Mouse (Mus musculus) lung, embryonic 16.5 days (tissue): ENCODE results near the gene Pik3r2. TPM values are rescaled to one million over a fixed set of nuclear protein-coding genes. Genes with fewer than 3 reads are reported as not detected.

Experiments
- ATAC-seq: fragments of 200-750 bp; cut with Nextera tagmentation; 2 replicates; pipeline ENCODE4 v1.8.0; 2017; ENCODE audit warnings: low read depth, mild to moderate bottlenecking, moderate library complexity
- H3K27ac ChIP-seq: fragments of 300-500 bp; sonication (generic); 2 replicates; pipeline ENCODE4 v1.5.1; 2014; ENCODE audit warnings: mild to moderate bottlenecking, control low read depth, low read length
- H3K27me3 ChIP-seq: fragments of 300-500 bp; sonication (generic); 2 replicates; pipeline ENCODE4 v1.6.1; 2014; ENCODE audit warnings: low read depth, low read length, mixed read lengths; ENCODE audit not compliant: control insufficient read depth, insufficient read depth
- H3K36me3 ChIP-seq: fragments of 300-500 bp; sonication (generic); 2 replicates; pipeline ENCODE4 v1.6.1; 2014; ENCODE audit warnings: low read length; ENCODE audit not compliant: control insufficient read depth, insufficient read depth
- H3K4me1 ChIP-seq: fragments of 300-500 bp; sonication (generic); replicated peaks from 2 replicates; pipeline ENCODE4 v1.6.1; 2014; ENCODE audit warnings: low read length, mixed read lengths; ENCODE audit not compliant: control insufficient read depth, insufficient read depth
- H3K4me2 ChIP-seq: fragments of 300-500 bp; sonication (generic); 2 replicates; pipeline ENCODE4 v1.6.1; 2014; ENCODE audit warnings: low read depth, low read length, control low read depth
- H3K4me3 ChIP-seq: fragments of 300-500 bp; sonication (generic); 2 replicates; pipeline ENCODE4 v1.5.1; 2014; ENCODE audit warnings: mild to moderate bottlenecking, low read length, control low read depth
- H3K9ac ChIP-seq: fragments of 300-500 bp; sonication (generic); 2 replicates; pipeline ENCODE4 v1.6.1; 2014; ENCODE audit warnings: low read length, control low read depth
- H3K9me3 ChIP-seq: fragments of 300-500 bp; sonication (generic); 2 replicates; pipeline ENCODE4 v1.6.1; 2016; ENCODE audit warnings: low read length; ENCODE audit not compliant: control insufficient read depth
- WGBS: fragments of 180-500 bp; shearing (Covaris S2); extraction: QIAGEN DNeasy Blood & Tissue Kit; methylation state at CpG from one replicate; pipeline ENCODE4 v1.1.7; 2014; 5-methylcytosine and 5-hydroxymethylcytosine counted together
- polyA plus RNA-seq: library from polyadenylated mRNA; unstranded; fragments of >200 nt; fragmentation: Nextera tagmentation; extraction: Ambion mirVana; gene quantifications from 2 replicates; pipeline ENCODE4 v1.2.1, GENCODE M21; 2015

Pik3r2 gene
- polyA plus RNA-seq, 1 experiment from 2014 or later: 56.8 TPM

DNA sequence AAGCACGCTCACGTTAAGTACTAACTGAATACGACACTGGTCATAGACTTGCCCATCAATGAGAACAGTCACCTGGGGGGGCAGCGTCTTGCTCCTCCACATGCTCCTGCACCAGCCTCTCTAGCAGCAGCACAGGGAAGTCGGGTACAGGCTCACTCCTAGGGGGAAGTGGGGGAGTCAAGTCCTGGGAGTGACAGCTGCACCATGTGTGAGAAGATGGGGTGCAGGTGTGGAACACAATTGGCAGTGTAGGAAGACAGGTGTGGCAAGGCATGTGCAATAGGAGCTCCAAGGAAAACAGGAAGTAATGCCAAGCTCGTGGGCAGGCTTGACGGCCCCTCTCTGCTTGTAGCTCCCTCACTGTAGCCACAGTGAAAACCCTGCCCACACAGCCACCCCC is 5.3 kb downstream of the Pik3r2 start:
- ATAC-seq: no peak
- Histone ChIP-seq H3K36me3 (peaks cover 23% of the 10 kb centered on the region), H3K27ac (no peak overlapping the region), H3K4me1 (peaks cover 44% of the 10 kb centered on the region), H3K4me2 (no peak overlapping the region), H3K27me3 (no peaks in the 10 kb centered on the region), H3K4me3 (no peak overlapping the region), H3K9me3 (no peaks in the 10 kb centered on the region), H3K9ac (no peak overlapping the region)
- WGBS: 79% methylated on average over 7 of the region's 7 CpGs

DNA sequence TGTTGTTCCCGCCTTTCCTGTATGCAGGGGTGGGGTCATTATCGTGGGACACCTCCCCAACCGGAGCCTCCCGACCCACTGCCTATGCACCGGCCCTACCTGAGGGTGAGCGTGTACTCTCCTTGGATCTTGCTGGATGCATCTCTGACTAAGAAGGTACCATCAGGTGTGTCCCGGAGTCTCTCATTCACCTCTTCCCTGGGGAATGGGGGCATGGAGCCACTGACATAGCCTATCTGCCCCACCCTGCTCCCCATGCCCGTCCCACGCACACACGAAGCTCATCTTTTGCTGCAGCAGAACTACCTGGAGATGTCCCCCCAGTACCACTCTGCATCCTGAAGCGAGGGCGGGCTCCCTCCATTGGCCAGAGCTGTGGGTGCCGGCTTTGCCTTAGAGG is 5.8 kb downstream of the Pik3r2 start:
- no peak for ATAC-seq
- 93% methylated on average over 13 of the region's 13 CpGs for WGBS
- Histone ChIP-seq H3K4me3 (no peak overlapping the region), H3K36me3 (peaks cover 23% of the 10 kb centered on the region), H3K4me1 (peaks cover 46% of the 10 kb centered on the region), H3K9ac (no peak overlapping the region), H3K9me3 (no peaks in the 10 kb centered on the region), H3K27me3 (no peaks in the 10 kb centered on the region), H3K4me2 (no peak overlapping the region), H3K27ac (no peak overlapping the region)

DNA sequence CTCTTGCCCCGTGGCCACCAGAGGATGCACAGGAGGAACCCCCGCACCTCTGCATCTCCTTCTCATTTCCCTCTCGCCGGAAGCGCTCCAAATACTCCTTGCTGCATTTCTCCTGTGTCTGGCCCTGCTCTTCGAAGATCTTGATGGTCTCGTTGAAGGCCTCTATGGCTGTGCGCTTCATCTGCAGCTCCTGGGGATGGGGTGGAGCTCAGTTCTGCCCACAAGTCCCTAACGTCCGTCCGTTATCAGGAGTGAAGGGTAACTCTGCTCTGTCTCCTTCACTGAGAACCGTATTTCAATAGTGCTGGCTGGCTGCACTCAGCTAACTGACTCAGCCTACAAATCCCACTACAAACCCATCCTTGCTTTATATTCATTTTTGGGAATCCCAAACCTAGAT is 6.7 kb downstream of the Pik3r2 start:
- ATAC-seq: no peak
- 67% methylated on average over 12 of the region's 12 CpGs for WGBS
- no peak overlapping the region for H3K4me2 ChIP-seq
- H3K4me3 ChIP-seq: no peak overlapping the region
- no peaks in the 10 kb centered on the region for H3K9me3 ChIP-seq
- H3K27me3 ChIP-seq: no peaks in the 10 kb centered on the region
- H3K9ac ChIP-seq: no peak overlapping the region
- H3K27ac ChIP-seq: no peak overlapping the region
- H3K4me1 ChIP-seq: peaks cover 39% of the 10 kb centered on the region
- H3K36me3 ChIP-seq: peaks cover 23% of the 10 kb centered on the region

DNA sequence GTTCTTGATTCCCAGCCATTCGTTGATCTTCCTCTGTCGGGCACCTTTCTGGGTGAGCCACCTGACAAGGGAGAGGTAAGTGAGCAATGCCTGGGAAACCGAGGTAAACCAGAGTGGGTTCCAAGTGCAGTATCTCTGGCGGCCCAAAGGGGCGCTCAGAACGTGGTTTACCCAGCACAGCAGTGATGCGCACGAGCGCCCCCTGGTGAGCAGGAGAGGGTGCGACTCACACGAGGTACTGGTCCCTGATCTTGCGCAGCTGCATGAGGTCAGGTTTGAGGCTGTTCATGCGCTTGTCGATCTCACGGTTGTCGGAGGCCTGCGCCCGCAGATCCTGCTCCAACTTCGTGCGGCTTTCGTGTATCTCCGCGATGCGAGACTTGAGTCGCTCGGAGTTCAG is 7.2 kb downstream of the Pik3r2 start:
- H3K9ac ChIP-seq: no peak overlapping the region
- peak; percentile 41 for ATAC-seq
- H3K9me3 ChIP-seq: no peaks in the 10 kb centered on the region
- no peak overlapping the region for H3K27ac ChIP-seq
- peaks cover 34% of the 10 kb centered on the region for H3K4me1 ChIP-seq
- H3K27me3 ChIP-seq: no peaks in the 10 kb centered on the region
- no peak overlapping the region for H3K4me2 ChIP-seq
- H3K36me3 ChIP-seq: peaks cover 19% of the 10 kb centered on the region
- no peak overlapping the region for H3K4me3 ChIP-seq
- WGBS: 5% methylated on average over 26 of the region's 26 CpGs

DNA sequence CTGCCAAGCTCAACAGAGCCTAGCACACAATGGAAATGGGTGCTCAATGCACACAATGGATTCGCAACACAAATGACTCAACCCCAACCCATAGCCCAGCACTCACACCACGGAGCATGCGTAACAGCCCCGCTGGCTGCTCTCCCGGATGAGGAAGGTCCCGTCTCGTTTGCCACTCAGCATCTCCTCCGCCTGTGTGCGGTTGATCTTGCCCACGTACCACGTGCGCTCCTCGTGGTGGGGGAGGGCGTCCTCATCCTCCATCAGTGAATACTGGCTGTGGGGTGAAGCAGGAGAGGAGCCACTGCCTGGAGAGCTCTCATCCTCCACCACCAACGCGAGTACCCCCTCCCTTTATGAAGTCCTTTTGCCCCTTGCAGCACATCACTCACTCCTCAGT is 7.6 kb downstream of the Pik3r2 start:
- Histone ChIP-seq H3K27ac (no peak overlapping the region), H3K36me3 (peaks cover 18% of the 10 kb centered on the region), H3K9me3 (no peaks in the 10 kb centered on the region), H3K27me3 (no peaks in the 10 kb centered on the region), H3K4me3 (no peak overlapping the region), H3K9ac (no peak overlapping the region), H3K4me2 (no peak overlapping the region), H3K4me1 (peaks cover 30% of the 10 kb centered on the region)
- ATAC-seq: no peak
- 82% methylated on average over 16 of the region's 16 CpGs for WGBS

DNA sequence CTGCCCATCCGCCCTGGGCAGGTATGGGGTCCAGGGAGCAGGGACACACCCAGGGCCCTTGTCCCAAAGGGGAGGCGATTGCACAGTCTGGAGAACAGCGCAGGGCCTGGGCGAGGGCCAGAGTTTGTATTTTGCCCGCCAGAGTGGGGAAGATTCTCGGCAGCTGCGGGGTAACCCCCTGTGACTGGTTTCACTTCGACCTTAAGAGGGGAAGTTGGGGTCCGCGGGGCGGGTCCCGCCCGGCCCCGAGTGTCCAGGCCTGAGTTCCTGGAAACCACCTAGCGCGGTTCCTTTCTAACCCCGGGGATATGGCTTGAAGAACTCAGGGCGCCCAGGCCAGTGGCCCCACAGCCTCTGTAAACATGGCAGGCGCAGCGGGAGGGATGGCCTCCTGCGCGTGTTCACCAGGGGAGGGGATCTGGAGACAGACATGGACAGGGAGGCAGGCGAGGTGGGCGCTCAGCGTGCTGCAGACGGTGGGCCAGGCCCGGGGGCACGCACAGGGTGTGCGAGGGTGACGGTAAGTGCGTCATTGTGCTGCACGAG is 8.2 kb downstream of the Pik3r2 start:
- no peak overlapping the region for H3K4me3 ChIP-seq
- 90% methylated on average over 32 of the region's 32 CpGs for WGBS
- no peak overlapping the region for H3K9ac ChIP-seq
- no peak overlapping the region for H3K4me2 ChIP-seq
- H3K9me3 ChIP-seq: no peaks in the 10 kb centered on the region
- H3K27me3 ChIP-seq: no peaks in the 10 kb centered on the region
- peaks cover 18% of the 10 kb centered on the region for H3K36me3 ChIP-seq
- ATAC-seq: no peak
- peaks cover 23% of the 10 kb centered on the region for H3K4me1 ChIP-seq
- no peak overlapping the region for H3K27ac ChIP-seq

DNA sequence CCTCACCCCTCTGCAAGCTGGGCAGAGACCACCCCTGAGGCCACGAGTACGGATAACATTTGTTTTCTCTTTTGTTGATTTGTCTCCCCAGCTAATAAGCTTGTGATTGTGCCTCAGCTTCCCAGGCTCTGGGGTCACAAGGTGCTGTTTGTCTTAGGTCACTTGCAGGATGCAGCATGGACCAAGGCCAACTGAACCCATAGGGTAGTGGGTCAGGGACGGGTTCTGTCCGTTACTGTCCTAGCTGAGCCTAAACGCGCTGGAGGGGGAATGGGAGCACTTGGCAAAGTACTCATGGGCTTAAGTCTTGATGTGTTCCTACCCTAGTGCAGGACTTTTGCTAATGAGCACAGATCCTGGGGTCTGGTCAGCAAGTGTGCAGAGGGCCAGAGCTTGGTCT is 9.0 kb downstream of the Pik3r2 start:
- peaks cover 18% of the 10 kb centered on the region for H3K36me3 ChIP-seq
- no peak overlapping the region for H3K4me3 ChIP-seq
- H3K27ac ChIP-seq: no peak overlapping the region

DNA sequence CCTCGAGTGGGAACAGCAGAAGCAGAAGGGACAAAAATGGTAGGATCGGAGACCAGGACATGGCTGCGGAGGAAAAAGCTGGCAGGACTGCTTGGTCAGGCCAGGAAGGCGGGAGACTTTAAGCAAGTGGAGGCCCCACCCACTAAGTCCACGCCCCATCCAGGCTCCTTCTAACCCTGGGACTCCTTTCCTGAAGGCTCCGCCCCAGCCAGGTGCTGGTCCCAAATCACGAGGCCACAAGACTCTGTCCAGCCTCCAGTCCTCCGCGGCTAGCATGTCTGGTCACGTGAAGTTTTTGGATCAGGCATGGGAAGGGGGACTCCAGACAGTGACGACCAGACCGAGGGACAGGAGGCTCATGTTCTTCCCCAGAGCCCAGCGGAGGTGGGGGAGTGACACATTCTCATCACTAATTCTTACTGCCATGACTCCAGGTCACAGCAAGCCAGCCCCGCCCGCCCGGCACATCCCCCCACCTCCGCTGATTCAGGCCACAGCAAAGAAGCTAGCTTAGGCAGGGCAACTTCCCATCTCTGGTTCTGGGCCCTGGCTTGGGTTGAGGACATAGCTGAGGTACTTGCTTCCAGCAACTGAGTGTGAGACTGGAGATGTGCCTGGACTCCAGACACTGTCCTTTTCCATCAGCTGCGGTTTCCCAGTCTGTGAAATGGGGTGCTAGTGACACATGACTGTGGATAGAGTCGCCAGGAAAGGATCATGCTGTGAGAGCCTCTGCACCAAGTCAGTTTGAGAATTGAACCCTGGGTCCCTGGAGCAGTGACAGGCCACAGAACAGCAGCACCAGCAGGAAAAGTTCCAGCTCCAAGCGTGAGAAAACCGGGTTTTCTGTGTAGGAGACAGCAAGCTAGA is 9.7 kb downstream of the Pik3r2 start:
- Histone ChIP-seq H3K4me1 (peaks cover 13% of the 10 kb centered on the region), H3K4me2 (peak overlapping the region; percentile 95), H3K9me3 (no peaks in the 10 kb centered on the region), H3K36me3 (peaks cover 13% of the 10 kb centered on the region), H3K4me3 (peak overlapping the region; percentile 57), H3K9ac (peak overlapping the region; percentile 73), H3K27me3 (no peaks in the 10 kb centered on the region), H3K27ac (peak overlapping the region; percentile 60)
- ATAC-seq: peak; percentile 67
- WGBS: 7% methylated on average over 21 of the region's 21 CpGs

More for the DNA sequence above, 9.0 kb downstream of the Pik3r2 start:
- ATAC-seq: no peak
- WGBS: 78% methylated on average over 6 of the region's 6 CpGs
- peaks cover 15% of the 10 kb centered on the region for H3K4me1 ChIP-seq
- H3K9ac ChIP-seq: no peak overlapping the region
- no peak overlapping the region for H3K4me2 ChIP-seq
- no peaks in the 10 kb centered on the region for H3K9me3 ChIP-seq
- H3K27me3 ChIP-seq: no peaks in the 10 kb centered on the region

DNA sequence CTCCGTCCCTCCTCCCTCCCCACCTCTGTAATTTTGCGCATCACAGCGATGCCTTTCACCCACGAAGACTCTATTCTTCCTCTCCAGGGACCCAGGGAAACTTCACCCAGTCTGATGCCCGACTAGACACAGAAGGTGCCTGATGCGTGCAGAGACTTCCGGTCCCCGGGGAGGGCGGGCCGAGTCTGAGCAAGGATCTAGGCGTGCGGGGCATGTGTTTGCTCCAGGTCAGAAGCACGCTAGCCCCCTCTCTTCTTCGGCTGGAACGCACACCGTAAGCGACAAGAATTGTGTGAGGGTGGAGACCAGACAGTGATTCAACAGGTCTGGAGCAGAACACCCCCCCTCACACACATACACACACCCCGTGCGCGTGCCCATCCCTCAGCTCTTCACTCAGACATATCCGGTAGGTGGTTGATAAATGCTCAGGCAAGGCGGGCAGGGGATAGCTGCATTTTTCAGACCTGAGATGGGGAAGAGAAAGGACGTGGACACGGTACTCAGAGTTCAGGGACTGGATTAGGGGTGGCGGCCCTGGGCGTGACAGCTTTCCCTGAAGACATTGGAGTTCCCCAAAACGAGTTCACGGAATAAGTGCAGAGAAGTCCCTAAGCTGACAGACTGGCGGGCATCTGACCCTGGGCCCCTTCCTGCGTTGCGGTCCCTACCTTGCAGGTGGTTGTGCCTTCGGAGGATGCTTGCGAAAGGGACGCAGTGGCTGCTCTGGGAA is 10.5 kb downstream of the Pik3r2 start:
- under 1% methylated on average over 34 of the region's 34 CpGs for WGBS
- H3K27ac ChIP-seq: peak overlapping the region; percentile 60
- H3K27me3 ChIP-seq: no peaks in the 10 kb centered on the region
- H3K9ac ChIP-seq: peak overlapping the region; percentile 73
- H3K4me2 ChIP-seq: peak overlapping the region; percentile 95
- peaks cover 13% of the 10 kb centered on the region for H3K4me1 ChIP-seq
- H3K9me3 ChIP-seq: no peaks in the 10 kb centered on the region
- peak overlapping the region; percentile 57 for H3K4me3 ChIP-seq
- 0 out of 2 replicates have a peak, but pooled peaks have one; percentile 3 for ATAC-seq
- H3K36me3 ChIP-seq: peaks cover 10% of the 10 kb centered on the region
